Mouse (Mus musculus): ENCODE data around the gene Chst3.

GRCm38 (mm10) chr10:60197406-60197821 lies 21.6 kb downstream of the Chst3 start:
- no peak for TF ChIP-seq USF1 (IDR thresholded peaks at IDR 0.05; ENCODE audit: low read depth)
- TF ChIP-seq CTCF (IDR thresholded peaks at IDR 0.05; ENCODE audit: control insufficient read depth, insufficient read depth, insufficient read length) = no peak

Measured in C2C12 (cell line).